Mouse (Mus musculus) heart, embryonic 12.5 days (tissue): ENCODE measurements around the gene Tmem72. TPM values are rescaled to one million over a fixed set of nuclear protein-coding genes. Genes with fewer than 3 reads are reported as not detected.

Experiments used
- ATAC-seq: fragments of 200-750 bp; cut with Nextera tagmentation; 2 replicates; pipeline ENCODE4 v1.8.0; 2017; ENCODE audit warnings: moderate TSS enrichment, moderate library complexity; ENCODE audit not compliant: insufficient number of reproducible peaks, low FRiP score
- H3K27ac ChIP-seq: fragments of 300-500 bp; sonication (generic); 2 replicates; pipeline ENCODE4 v1.5.1; 2016; ENCODE audit warnings: mild to moderate bottlenecking, moderate library complexity; ENCODE audit not compliant: poor library complexity, severe bottlenecking
- H3K27me3 ChIP-seq: fragments of 300-500 bp; sonication (generic); replicated peaks from 2 replicates; pipeline ENCODE4 v1.6.1; 2016; ENCODE audit warnings: mild to moderate bottlenecking, moderate library complexity
- H3K36me3 ChIP-seq: fragments of 300-500 bp; sonication (generic); 2 replicates; pipeline ENCODE4 v1.6.1; 2016; ENCODE audit warnings: mild to moderate bottlenecking, moderate library complexity
- H3K4me1 ChIP-seq: fragments of 300-500 bp; sonication (generic); replicated peaks from 2 replicates; pipeline ENCODE4 v1.6.1; 2016; ENCODE audit warnings: mild to moderate bottlenecking
- H3K4me2 ChIP-seq: fragments of 300-500 bp; sonication (generic); 2 replicates; pipeline ENCODE4 v1.6.1; 2016; ENCODE audit warnings: mild to moderate bottlenecking, moderate library complexity
- H3K4me3 ChIP-seq: fragments of 300-500 bp; sonication (generic); 2 replicates; pipeline ENCODE4 v1.5.1; 2016; ENCODE audit warnings: mild to moderate bottlenecking
- H3K9ac ChIP-seq: fragments of 300-500 bp; sonication (generic); 2 replicates; pipeline ENCODE4 v1.6.1; 2016; ENCODE audit warnings: mild to moderate bottlenecking, moderate library complexity
- H3K9me3 ChIP-seq: fragments of 300-500 bp; sonication (generic); replicated peaks from 2 replicates; pipeline ENCODE4 v1.6.1; 2016; ENCODE audit warnings: mild to moderate bottlenecking, moderate library complexity
- WGBS: fragments of 180-500 bp; shearing (Covaris S2); methylation state at CpG from one replicate; pipeline ENCODE4 v1.1.7; 2016; 5-methylcytosine and 5-hydroxymethylcytosine counted together
- polyA plus RNA-seq: library from polyadenylated mRNA; unstranded; fragments of >200 nt; fragmentation: Nextera tagmentation; extraction: Ambion mirVana; gene quantifications from 2 replicates; pipeline ENCODE4 v1.2.1, GENCODE M21; 2016

Gene Tmem72
- polyA plus RNA-seq, 1 experiment from 2014 or later: 0.08 TPM

DNA sequence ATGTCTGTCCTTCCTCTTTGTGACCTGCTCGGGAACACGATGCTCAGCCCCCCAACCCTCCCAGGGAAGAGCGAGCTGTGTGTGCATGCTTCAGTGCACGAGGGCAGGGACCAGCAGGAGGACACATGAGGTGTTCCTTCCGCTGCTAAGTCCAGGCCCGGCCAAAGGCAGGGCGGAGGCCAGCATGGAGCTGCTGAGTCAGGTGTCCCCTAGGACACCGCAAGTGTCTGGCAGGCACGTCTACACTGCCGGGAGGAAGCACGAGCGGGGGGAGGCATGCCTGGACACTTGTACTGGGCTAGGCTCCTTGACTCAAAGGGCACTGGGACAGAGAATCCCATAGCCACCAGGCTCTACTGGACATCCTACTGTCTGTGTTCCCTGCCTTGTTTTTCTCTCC is 69.0 kb downstream of the Tmem72 start:
- 66% methylated on average over 12 of the region's 12 CpGs for WGBS
- Histone ChIP-seq H3K9ac (no peak overlapping the region), H3K4me2 (no peak overlapping the region), H3K9me3 (no peaks in the 10 kb centered on the region), H3K4me3 (no peak overlapping the region), H3K36me3 (no peaks in the 10 kb centered on the region), H3K4me1 (peaks cover 46% of the 10 kb centered on the region), H3K27ac (no peak overlapping the region), H3K27me3 (no peaks in the 10 kb centered on the region)
- ATAC-seq: no peak

DNA sequence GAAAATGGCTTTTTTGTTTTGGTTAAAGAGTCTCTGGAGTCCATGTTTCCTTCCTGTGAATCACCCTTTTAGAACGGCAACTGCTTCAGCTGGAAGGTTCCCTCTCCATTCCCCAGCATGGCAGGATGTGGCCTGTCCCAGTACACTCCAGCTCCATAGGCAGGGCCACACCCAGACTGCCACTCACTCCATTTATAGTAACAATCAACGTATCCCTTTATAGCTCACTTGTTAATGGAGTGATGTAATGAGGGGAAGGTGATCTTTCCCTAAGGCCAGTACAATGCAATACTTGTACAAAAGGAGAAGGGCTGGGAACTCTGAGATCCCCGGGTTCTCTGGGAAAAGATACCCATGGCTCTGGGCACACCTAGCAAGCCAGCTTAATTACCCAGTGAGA is 72.4 kb downstream of the Tmem72 start:
- peak; percentile 48; the same call in 1 of the 2 replicates for ATAC-seq
- 22% methylated on average over 3 of the region's 3 CpGs for WGBS
- Histone ChIP-seq H3K27me3 (no peaks in the 10 kb centered on the region), H3K36me3 (no peaks in the 10 kb centered on the region), H3K4me3 (no peak overlapping the region), H3K9ac (no peak overlapping the region), H3K4me1 (peaks cover 30% of the 10 kb centered on the region), H3K9me3 (no peaks in the 10 kb centered on the region), H3K27ac (peak overlapping the region; percentile 65), H3K4me2 (no peak overlapping the region)

DNA sequence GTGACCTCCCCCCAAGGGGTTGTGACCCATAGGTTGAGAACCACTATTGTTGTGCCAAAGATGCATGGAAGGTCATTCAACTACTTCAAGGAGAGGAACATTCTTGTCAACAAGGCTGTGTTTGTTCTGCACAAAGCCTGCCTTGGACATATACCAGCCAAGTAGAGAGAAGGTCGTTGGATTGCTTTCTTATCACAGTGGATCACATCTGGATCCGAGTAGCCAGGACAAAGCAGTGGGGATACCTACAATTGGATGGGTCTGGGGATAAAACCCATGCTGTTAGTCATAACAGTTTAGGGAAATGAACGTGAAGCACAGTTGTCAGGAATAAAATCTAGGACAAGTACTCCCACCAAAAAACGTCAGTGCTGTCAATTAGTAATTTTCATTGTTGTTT is 72.8 kb downstream of the Tmem72 start:
- no peak for ATAC-seq
- H3K4me1 ChIP-seq: peaks cover 34% of the 10 kb centered on the region

DNA sequence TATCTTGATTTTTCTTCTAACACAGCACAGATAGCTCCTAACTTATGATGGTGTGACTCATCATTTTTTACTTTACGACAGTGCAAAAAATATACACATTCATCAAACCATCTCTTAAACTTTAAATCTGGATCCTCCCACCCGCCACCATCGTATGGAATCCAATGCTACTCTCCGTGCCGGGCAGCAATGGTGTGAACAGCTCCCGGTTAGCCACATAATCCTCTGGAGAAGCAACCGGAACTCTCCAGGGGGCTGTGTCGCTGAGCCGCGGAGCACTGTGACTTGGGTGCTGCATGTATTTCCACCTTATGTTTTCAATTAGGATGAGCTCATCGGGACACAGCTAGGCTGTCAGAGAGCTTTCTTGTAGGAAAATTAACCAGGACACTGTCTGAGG is 73.8 kb downstream of the Tmem72 start:
- Histone ChIP-seq H3K4me1 (peaks cover 35% of the 10 kb centered on the region), H3K36me3 (no peaks in the 10 kb centered on the region), H3K27me3 (no peaks in the 10 kb centered on the region; the same call in 1 of the 2 replicates), H3K4me2 (no peak overlapping the region), H3K9me3 (no peaks in the 10 kb centered on the region), H3K9ac (no peak overlapping the region), H3K4me3 (no peak overlapping the region), H3K27ac (no peak overlapping the region)
- ATAC-seq: no peak
- WGBS: 77% methylated on average over 11 of the region's 11 CpGs

More for the DNA sequence above, 72.8 kb downstream of the Tmem72 start:
- Histone ChIP-seq H3K27me3 (no peaks in the 10 kb centered on the region), H3K9ac (no peak overlapping the region), H3K36me3 (no peaks in the 10 kb centered on the region), H3K4me2 (no peak overlapping the region), H3K4me3 (no peak overlapping the region), H3K9me3 (no peaks in the 10 kb centered on the region), H3K27ac (peak overlapping the region; percentile 65)
- 56% methylated on average over 4 of the region's 4 CpGs for WGBS

DNA sequence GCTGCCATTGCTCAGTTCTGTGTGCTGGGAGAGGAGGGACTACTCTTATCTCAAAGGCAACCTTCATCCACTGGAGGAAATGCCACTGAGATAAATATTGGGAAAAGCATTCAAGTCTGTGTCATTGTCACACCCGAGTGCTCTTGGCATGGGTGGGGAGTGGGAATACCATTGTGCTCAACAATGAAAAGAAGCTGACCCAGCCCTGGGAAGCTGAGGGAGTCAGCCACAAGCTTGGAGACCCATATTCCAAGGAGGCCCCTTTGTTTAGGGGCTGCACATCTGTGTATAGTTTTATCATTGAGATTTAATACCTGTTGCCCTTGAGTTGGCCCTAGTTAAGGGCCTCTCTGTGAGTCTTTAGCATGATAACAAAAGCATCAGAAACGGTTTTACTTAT is 77.0 kb downstream of the Tmem72 start:
- no peaks in the 10 kb centered on the region; the same call in 1 of the 2 replicates for H3K27me3 ChIP-seq
- H3K27ac ChIP-seq: no peak overlapping the region
- no peak overlapping the region for H3K9ac ChIP-seq
- ATAC-seq: no peak
- peaks cover 54% of the 10 kb centered on the region for H3K4me1 ChIP-seq
- no peak overlapping the region for H3K4me3 ChIP-seq
- H3K36me3 ChIP-seq: no peaks in the 10 kb centered on the region
- 42% methylated on average over 2 of the region's 2 CpGs for WGBS
- H3K4me2 ChIP-seq: no peak overlapping the region
- no peaks in the 10 kb centered on the region for H3K9me3 ChIP-seq

DNA sequence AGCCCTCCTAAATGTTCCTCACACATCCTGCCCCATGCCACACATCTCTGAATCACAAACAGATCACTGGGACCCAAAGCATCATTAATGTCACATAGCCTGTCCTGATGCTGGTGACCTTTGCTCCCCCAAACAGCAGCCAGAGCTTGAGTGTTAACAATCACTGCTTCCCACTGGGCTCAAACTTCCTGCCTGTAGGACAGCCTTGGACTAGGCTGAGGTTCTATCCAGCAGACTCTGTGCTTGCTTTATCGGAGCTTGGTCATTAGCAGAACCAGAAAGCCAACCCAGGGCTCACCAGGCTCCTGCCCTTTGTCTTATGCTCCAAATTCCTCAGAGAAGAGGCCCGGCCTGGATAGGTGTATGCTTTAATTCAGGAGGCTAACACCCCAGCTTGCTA is 77.8 kb downstream of the Tmem72 start:
- Histone ChIP-seq H3K9me3 (no peaks in the 10 kb centered on the region), H3K4me3 (no peak overlapping the region), H3K4me2 (no peak overlapping the region), H3K9ac (no peak overlapping the region), H3K4me1 (peaks cover 56% of the 10 kb centered on the region), H3K27ac (no peak overlapping the region), H3K27me3 (no peaks in the 10 kb centered on the region; the same call in 1 of the 2 replicates), H3K36me3 (no peaks in the 10 kb centered on the region)
- 81% methylated on average over 2 of the region's 2 CpGs for WGBS
- ATAC-seq: no peak

DNA sequence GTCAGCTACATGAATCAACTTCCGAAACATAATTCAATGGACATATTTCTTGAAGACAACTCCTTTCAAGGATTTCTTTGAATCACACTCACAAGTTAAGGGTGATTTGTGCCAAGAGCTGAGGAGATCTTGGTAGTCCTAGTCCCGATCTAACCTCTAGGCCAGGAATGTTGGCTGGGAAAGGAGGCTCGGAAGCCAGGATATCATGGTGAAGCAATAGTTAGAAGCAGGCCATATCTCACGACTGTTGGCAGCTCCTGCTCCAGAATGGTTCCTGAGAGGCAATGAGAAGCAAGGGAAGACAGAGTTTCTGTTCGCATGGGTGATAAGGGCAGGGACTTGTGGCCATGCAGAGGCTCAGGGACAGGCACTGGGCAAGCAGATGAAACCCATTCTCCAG is 79.2 kb downstream of the Tmem72 start:
- ATAC-seq: no peak
- WGBS: 57% methylated on average over 5 of the region's 5 CpGs
- H3K4me1 ChIP-seq: peaks cover 51% of the 10 kb centered on the region
- H3K27ac ChIP-seq: no peak overlapping the region
- no peaks in the 10 kb centered on the region for H3K36me3 ChIP-seq
- H3K9ac ChIP-seq: no peak overlapping the region
- H3K4me2 ChIP-seq: no peak overlapping the region
- no peaks in the 10 kb centered on the region; the same call in 1 of the 2 replicates for H3K27me3 ChIP-seq
- no peak overlapping the region for H3K4me3 ChIP-seq
- H3K9me3 ChIP-seq: no peaks in the 10 kb centered on the region

DNA sequence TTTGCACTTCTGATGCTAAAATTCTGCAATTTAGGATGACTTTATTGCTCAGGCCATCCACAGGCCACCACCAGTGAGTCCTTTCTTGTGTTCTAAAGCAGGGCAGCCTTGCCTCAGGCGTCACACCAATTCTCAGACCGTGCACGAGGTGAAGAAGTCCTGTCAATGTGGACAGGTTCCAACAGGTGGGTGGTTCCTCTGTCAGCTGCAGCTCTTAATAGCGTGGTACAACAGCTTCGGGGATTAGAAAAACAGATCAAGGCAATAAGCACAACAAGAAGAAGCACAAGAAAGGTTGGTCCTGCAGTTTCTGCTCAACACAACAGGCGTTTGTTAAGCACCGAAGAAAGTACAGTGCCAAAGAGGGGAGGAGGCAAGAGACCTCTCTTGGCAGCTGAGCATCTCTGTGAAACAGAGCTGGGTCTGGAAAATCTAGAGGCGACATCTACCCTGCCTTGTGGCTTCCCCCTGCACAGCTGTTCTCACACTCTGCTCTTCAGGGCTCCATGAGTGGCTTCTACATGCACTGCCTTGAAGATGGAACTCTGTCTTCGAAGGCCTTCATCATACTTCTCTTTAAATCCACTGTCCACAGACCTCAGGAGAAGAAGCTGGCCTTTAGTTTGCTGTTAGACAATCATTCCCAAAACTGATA is 80.0 kb downstream of the Tmem72 start:
- Histone ChIP-seq H3K27ac (peak overlapping the region; percentile 98; the same call in 1 of the 2 replicates), H3K9ac (no peak overlapping the region), H3K4me3 (no peak overlapping the region), H3K9me3 (no peaks in the 10 kb centered on the region), H3K4me1 (peaks cover 51% of the 10 kb centered on the region), H3K4me2 (no peak overlapping the region), H3K27me3 (no peaks in the 10 kb centered on the region; the same call in 1 of the 2 replicates), H3K36me3 (no peaks in the 10 kb centered on the region)
- ATAC-seq: no peak
- WGBS: 78% methylated on average over 9 of the region's 9 CpGs

DNA sequence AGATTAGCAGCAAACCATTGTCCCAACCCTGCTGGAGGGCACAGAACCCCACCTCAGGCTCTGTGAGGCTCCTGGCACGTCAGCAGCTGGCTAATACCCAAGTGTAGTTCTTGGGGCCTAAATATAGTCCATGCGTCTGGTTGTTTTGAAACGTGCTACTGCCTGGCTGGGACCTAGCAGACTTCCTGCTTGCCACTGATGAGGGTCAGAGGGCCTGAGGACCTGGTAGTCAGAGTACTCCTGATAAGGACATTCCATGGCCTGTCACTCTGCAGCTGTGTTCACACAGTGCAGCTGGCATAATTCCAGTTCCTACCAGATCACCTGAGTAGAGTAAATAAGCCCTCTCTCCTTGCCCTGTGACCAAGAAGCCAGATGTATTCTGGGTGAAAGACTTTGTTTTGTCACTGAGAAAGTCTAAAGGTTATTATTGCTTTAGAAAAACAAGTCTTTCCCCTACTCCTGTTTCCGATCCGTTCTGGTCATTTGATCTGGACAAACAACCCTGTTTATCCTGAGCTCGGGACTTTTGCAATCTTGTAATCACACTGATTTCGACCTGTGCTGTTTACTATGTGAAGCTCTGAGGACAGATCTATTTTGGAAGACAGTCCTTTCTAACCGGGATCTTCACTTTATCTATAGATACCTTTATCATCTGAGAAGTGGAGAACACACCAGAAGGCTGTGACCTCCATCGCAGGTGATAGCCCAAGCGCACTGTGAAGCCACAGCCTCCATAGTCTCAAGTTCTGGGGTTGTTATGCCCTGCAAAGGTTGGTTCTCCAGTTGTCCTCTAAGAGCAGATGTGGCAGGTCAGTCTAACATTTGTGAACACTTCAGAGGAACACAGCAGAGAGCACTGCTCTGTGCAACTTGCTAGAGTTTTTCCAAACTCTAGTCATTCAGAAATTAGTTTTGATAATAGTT is 81.2 kb downstream of the Tmem72 start:
- Histone ChIP-seq H3K9ac (peak overlapping the region; percentile 23; the same call in 1 of the 2 replicates), H3K27me3 (no peaks in the 10 kb centered on the region; the same call in 1 of the 2 replicates), H3K27ac (peak overlapping the region; percentile 98), H3K36me3 (no peaks in the 10 kb centered on the region), H3K9me3 (no peaks in the 10 kb centered on the region), H3K4me1 (peaks cover 51% of the 10 kb centered on the region), H3K4me2 (no peak overlapping the region), H3K4me3 (no peak overlapping the region)
- 16% methylated on average over 10 of the region's 10 CpGs for WGBS
- ATAC-seq: peak; percentile 94

DNA sequence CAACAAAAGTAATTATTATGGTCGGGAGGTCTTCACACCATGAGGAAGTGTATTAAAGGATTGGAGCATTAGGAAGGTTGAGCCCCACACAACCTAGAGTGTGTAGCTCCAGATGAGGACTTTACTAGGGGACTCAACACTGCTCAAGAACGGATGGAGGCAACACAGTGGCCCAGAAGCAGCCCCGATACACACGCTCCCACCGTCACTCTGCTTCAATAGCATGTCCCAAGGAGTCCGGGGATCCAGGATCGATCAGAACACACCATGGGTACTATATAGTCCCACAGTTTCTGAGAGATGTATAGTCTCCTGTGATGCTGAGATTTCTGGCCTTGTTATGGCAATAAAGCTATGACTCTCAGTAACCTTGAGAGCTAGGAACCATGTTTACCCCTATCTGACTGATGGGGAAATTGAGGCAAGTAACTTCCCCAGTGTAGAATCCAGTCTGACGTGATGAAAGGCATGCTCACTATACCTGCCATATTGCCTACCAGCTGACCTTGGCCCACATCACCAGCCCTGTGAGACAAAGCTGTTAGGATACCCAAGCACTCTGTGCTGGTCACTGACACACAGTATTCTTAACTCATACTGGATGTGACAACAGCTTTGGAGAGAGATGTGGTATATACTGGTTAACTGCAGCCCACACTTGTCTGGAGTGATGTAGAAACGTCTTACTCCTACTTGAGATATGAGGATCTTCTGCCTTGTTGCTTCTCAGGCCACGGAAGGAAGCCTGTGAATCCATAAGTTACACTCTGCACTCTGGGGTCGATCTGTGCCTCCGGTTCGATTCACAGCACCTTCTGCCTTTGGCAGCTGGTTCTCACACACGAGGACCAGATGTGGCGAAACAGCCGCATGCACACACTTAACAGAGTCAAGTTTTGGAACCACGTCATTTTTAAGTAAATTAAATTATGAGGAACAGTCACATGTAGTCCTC is 82.7 kb downstream of the Tmem72 start:
- peak overlapping the region; percentile 98 for H3K27ac ChIP-seq
- no peaks in the 10 kb centered on the region; the same call in 1 of the 2 replicates for H3K27me3 ChIP-seq

More for the DNA sequence above, 82.7 kb downstream of the Tmem72 start:
- 89% methylated on average over 17 of the region's 17 CpGs for WGBS
- Histone ChIP-seq H3K36me3 (no peaks in the 10 kb centered on the region), H3K9ac (no peak overlapping the region), H3K9me3 (no peaks in the 10 kb centered on the region), H3K4me2 (no peak overlapping the region), H3K4me1 (peaks cover 41% of the 10 kb centered on the region), H3K4me3 (no peak overlapping the region)
- ATAC-seq: no peak
